Mouse (Mus musculus): Measurements from ENCODE around the gene Ano7.

Ano7 gene

DNA sequence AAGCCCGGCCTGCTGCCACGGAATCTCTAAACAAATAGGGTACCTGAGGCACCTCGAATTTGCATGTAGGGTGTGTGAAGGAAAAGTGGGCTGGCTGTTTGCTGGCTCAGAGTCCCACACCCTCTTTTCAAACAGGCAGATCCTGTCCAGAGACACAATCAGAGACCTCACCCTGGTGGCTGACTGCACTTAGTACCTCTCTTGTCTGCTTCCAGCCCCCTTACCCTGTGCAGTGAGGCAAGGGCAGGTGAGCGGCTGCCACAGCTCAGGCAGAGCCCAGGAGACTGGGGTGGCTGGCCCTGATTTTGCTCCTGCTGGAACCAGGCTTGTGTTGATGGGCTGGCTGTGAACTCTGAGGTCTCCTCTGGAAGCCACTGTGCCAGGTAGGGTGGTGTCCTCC, at the start of gene Ano7:
Ano7 (plus strand) TSS at position 266 of the 400 bp plus-strand sequence.
- TF ChIP-seq POU5F1 (IDR thresholded peaks at IDR 0.05; ENCODE audit: borderline replicate concordance, low read length) (no peak), NANOG (IDR thresholded peaks at IDR 0.05; ENCODE audit: borderline replicate concordance, low read length) (no peak), CTCF (conservative IDR thresholded peaks at IDR 0.05; ENCODE audit: low read length) (no peak)
- Histone ChIP-seq H3K4me1 (replicated peaks; ENCODE audit: low read depth, low read length) (peaks cover 30% of the 10 kb centered on the region), H3K9me3 (ENCODE audit: low read length) (no peaks in the 10 kb centered on the region), H3K4me3 (replicated peaks; ENCODE audit: low read length) (no peak within 1 kb of the TSS), H3K27me3 (ENCODE audit: insufficient read depth, low read length) (peaks cover 11% of the 10 kb centered on the region; the same call in 1 of the 2 replicates), H3K36me3 (ENCODE audit: insufficient read depth, low read length) (peaks cover 6% of the 10 kb centered on the region)

- Histone ChIP-seq H3K4me3 (replicated peaks; ENCODE audit: low read length) (no peak overlapping the region), H3K9me3 (ENCODE audit: low read length) (no peaks in the 10 kb centered on the region), H3K4me1 (replicated peaks; ENCODE audit: low read depth, low read length) (no peaks in the 10 kb centered on the region), H3K27me3 (ENCODE audit: insufficient read depth, low read length) (no peaks in the 10 kb centered on the region), H3K36me3 (ENCODE audit: insufficient read depth, low read length) (peaks cover 98% of the 10 kb centered on the region)
- no peak for TF ChIP-seq POU5F1 (IDR thresholded peaks at IDR 0.05; ENCODE audit: borderline replicate concordance, low read length)
- TF ChIP-seq NANOG (IDR thresholded peaks at IDR 0.05; ENCODE audit: borderline replicate concordance, low read length), result no peak
- no peak for TF ChIP-seq CTCF (conservative IDR thresholded peaks at IDR 0.05; ENCODE audit: low read length)
Observed at GRCm38 (mm10) chr1:93323973-93324372, 49.8 kb upstream of the Ano7 start.

DNA sequence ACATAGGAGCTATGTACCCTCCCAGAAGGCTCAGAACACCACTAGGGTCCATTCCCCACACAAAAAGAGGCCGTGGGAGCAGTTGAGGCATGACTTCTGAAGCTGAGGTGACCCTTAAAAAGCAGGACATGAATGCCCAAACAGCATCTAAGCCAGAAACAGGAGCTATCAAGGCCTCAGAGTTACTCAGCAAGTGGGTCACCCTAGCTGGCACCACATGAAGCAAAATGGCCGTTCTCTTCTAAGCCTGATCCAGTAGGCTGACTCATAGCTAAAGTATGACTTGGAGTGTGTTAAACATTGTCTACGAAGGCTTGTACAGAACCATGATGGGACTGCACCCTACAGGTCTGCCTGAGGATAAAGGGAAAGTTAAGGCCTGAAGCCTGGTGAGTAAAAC, 47.3 kb upstream of the Ano7 start:
- H3K36me3 ChIP-seq (ENCODE audit: insufficient read depth, low read length), result peaks cover 97% of the 10 kb centered on the region
- no peaks in the 10 kb centered on the region for H3K27me3 ChIP-seq (ENCODE audit: insufficient read depth, low read length)
- H3K9me3 ChIP-seq (ENCODE audit: low read length), result no peaks in the 10 kb centered on the region
- TF ChIP-seq POU5F1 (IDR thresholded peaks at IDR 0.05; ENCODE audit: borderline replicate concordance, low read length), result no peak
- TF ChIP-seq NANOG (IDR thresholded peaks at IDR 0.05; ENCODE audit: borderline replicate concordance, low read length), result no peak
- TF ChIP-seq CTCF (conservative IDR thresholded peaks at IDR 0.05; ENCODE audit: low read length), result no peak
- H3K4me1 ChIP-seq (replicated peaks; ENCODE audit: low read depth, low read length), result no peaks in the 10 kb centered on the region
- no peak overlapping the region for H3K4me3 ChIP-seq (replicated peaks; ENCODE audit: low read length)

DNA sequence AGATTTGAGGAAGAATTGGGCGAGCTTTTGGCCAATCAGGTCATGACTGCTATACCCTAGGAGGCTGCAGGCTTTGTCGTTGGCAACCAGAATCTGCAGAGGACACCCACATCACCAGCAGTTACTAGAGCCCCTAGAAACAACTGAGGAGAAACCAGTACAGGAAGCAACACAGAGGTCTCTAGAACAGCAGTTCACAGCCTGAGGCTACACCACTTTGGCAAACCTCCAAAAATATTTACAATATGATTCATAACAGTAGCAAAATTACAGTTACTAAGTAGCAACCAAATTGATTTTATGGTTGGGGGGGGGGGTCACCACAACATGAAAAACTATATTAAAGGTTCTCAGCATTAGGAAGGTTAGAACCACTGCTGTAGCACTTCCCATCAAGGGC, 39.1 kb upstream of the Ano7 start:
- Histone ChIP-seq H3K27me3 (ENCODE audit: insufficient read depth, low read length) (no peaks in the 10 kb centered on the region), H3K9me3 (ENCODE audit: low read length) (no peaks in the 10 kb centered on the region), H3K4me1 (replicated peaks; ENCODE audit: low read depth, low read length) (peaks cover 12% of the 10 kb centered on the region), H3K4me3 (replicated peaks; ENCODE audit: low read length) (no peak overlapping the region), H3K36me3 (ENCODE audit: insufficient read depth, low read length) (peaks cover 89% of the 10 kb centered on the region)
- TF ChIP-seq NANOG (IDR thresholded peaks at IDR 0.05; ENCODE audit: borderline replicate concordance, low read length) (no peak), CTCF (conservative IDR thresholded peaks at IDR 0.05; ENCODE audit: low read length) (no peak), POU5F1 (IDR thresholded peaks at IDR 0.05; ENCODE audit: borderline replicate concordance, low read length) (no peak)

DNA sequence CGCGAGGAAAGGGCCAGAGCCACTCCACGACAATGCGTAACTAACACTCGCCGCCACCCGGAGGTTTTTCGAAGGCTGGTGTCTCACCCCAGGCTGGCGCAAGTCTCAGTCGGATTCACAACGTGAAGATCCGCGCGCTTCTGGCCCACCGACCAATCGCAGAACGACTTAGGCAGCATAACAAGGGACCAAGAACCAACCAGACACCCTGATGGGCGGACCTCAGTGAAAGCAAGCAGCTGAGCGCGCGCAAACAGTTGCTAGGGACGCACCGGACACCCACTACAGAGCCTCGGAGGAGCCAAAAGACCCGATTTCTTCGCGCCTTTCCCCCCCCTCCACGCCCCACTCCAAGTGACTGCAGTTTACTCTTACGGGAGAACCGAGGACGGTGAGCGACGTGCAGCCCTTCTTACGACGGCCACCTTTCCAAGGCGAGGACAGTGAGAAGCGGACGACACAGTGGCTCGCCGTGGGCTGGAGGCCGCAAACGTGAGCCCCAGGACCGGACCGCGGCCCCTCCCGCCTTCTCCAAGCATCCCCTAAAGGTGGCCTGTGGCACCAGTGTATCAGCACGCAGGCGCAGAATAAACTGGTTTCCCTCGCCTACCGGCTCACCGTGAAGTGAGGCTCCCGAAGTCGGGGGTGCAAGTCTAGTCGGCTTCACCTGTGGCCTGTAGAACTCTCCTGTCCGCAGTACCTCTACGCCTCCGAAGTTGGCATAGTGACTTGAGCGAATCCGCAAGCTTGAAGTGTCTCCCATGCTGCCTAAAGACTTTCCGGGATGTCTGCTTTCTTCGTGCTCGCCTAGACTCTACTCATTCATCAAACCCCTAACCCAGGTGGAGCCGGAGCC, 30.9 kb upstream of the Ano7 start, which contains the start of the genes Ppp1r7 and Pask:
Ppp1r7 (plus strand) TSS at position 207 of the 856 bp plus-strand sequence.
Pask (minus strand) TSS at position 835 of the 856 bp plus-strand sequence.
- Histone ChIP-seq H3K36me3 (ENCODE audit: insufficient read depth, low read length) (peaks cover 37% of the 10 kb centered on the region), H3K4me1 (replicated peaks; ENCODE audit: low read depth, low read length) (peaks cover 24% of the 10 kb centered on the region), H3K27me3 (ENCODE audit: insufficient read depth, low read length) (no peaks in the 10 kb centered on the region), H3K4me3 (replicated peaks; ENCODE audit: low read length) (peak within 1 kb of the TSS; percentile 100), H3K9me3 (ENCODE audit: low read length) (no peaks in the 10 kb centered on the region)
- TF ChIP-seq NANOG (IDR thresholded peaks at IDR 0.05; ENCODE audit: borderline replicate concordance, low read length), result no peak
- TF ChIP-seq POU5F1 (IDR thresholded peaks at IDR 0.05; ENCODE audit: borderline replicate concordance, low read length), result no peak
- no peak for TF ChIP-seq CTCF (conservative IDR thresholded peaks at IDR 0.05; ENCODE audit: low read length)

- Histone ChIP-seq H3K4me3 (replicated peaks; ENCODE audit: low read length) (peak overlapping the region; percentile 100), H3K27me3 (ENCODE audit: insufficient read depth, low read length) (no peaks in the 10 kb centered on the region), H3K36me3 (ENCODE audit: insufficient read depth, low read length) (peaks cover 40% of the 10 kb centered on the region), H3K4me1 (replicated peaks; ENCODE audit: low read depth, low read length) (peaks cover 21% of the 10 kb centered on the region), H3K9me3 (ENCODE audit: low read length) (no peaks in the 10 kb centered on the region)
- TF ChIP-seq POU5F1 (IDR thresholded peaks at IDR 0.05; ENCODE audit: borderline replicate concordance, low read length), result no peak
- no peak for TF ChIP-seq CTCF (conservative IDR thresholded peaks at IDR 0.05; ENCODE audit: low read length)
Observed at GRCm38 (mm10) chr1:93343504-93344047, 30.2 kb upstream of the Ano7 start.

DNA sequence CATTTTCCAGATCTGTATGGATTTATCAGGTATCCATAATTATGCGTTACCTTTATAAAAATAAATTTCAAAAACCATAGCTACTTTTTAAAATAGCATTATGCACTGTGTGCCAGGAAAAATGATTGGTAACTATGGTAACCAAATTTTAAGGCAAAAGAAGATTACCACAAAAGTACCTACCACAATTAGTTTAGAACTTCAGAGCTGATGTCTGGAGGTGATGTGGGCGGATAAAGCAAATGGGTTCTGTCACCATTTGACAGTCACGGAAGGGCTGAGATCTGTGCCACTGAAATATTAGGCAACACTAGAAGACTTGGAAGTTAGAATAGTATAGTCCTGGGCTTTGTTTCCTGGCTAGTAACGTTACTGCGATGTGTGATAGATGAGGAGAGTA, 26.6 kb upstream of the Ano7 start:
- no peak for TF ChIP-seq NANOG (IDR thresholded peaks at IDR 0.05; ENCODE audit: borderline replicate concordance, low read length)
- TF ChIP-seq CTCF (conservative IDR thresholded peaks at IDR 0.05; ENCODE audit: low read length), result no peak
- TF ChIP-seq POU5F1 (IDR thresholded peaks at IDR 0.05; ENCODE audit: borderline replicate concordance, low read length), result no peak
- Histone ChIP-seq H3K4me3 (replicated peaks; ENCODE audit: low read length) (no peak overlapping the region), H3K36me3 (ENCODE audit: insufficient read depth, low read length) (peaks cover 72% of the 10 kb centered on the region), H3K27me3 (ENCODE audit: insufficient read depth, low read length) (no peaks in the 10 kb centered on the region), H3K9me3 (ENCODE audit: low read length) (no peaks in the 10 kb centered on the region), H3K4me1 (replicated peaks; ENCODE audit: low read depth, low read length) (peaks cover 9% of the 10 kb centered on the region)

DNA sequence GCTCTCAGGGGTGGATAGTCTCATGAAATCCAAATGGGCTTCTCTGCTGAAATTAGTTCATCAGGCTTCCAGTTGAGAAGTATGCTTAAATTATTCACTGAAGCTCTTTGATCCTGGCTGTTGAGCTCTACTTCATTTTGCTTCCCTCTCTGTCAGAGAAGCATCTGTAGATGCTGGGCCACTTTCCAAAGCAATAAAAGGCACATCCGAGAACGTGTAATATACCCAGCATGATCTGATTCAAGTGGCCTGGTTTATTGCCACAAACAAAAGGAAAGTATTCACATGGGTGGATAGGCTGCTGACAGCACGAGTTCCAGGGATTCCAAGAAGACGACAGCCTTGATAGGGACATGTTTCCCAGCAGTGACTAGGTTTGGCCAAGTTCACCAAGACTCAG, 24.0 kb upstream of the Ano7 start:
- no peak for TF ChIP-seq POU5F1 (IDR thresholded peaks at IDR 0.05; ENCODE audit: borderline replicate concordance, low read length)
- no peak for TF ChIP-seq NANOG (IDR thresholded peaks at IDR 0.05; ENCODE audit: borderline replicate concordance, low read length)
- no peak for TF ChIP-seq CTCF (conservative IDR thresholded peaks at IDR 0.05; ENCODE audit: low read length)
- Histone ChIP-seq H3K4me1 (replicated peaks; ENCODE audit: low read depth, low read length) (peaks cover 2% of the 10 kb centered on the region), H3K36me3 (ENCODE audit: insufficient read depth, low read length) (peaks cover 98% of the 10 kb centered on the region)

More for the DNA sequence above, 24.0 kb upstream of the Ano7 start:
- Histone ChIP-seq H3K4me3 (replicated peaks; ENCODE audit: low read length) (no peak overlapping the region), H3K27me3 (ENCODE audit: insufficient read depth, low read length) (no peaks in the 10 kb centered on the region), H3K9me3 (ENCODE audit: low read length) (no peaks in the 10 kb centered on the region)

All from E14TG2a.4 (cell line).